Mouse (Mus musculus): Measurements from ENCODE around the gene Gm28635. TPM values are rescaled to one million over a fixed set of nuclear protein-coding genes. Genes with fewer than 3 reads are reported as not detected.

Gene Gm28635
- polyA plus RNA-seq, 1 experiment from 2014 or later = not detected

GRCm38 (mm10) chr2:84714422-84714810 lies 36.6 kb upstream of the Gm28635 start:
- Histone ChIP-seq H3K4me1 (peaks cover 29% of the 10 kb centered on the region), H3K4me3 (peak overlapping the region; percentile 96), H3K9me3 (replicated peaks) (no peaks in the 10 kb centered on the region), H3K27me3 (ENCODE audit: low read depth, poor library complexity, severe bottlenecking) (no peaks in the 10 kb centered on the region), H3K36me3 (peaks cover 25% of the 10 kb centered on the region), H3K27ac (replicated peaks) (peak overlapping the region; percentile 96)
- DNase-seq (ENCODE audit: low spot score) = no peak
- under 1% methylated on average over 24 of the region's 26 CpGs for WGBS

- H3K4me3 ChIP-seq = no peak overlapping the region
- DNase-seq (ENCODE audit: low spot score) = no peak
- H3K9me3 ChIP-seq (replicated peaks) = no peaks in the 10 kb centered on the region
- peaks cover 50% of the 10 kb centered on the region for H3K36me3 ChIP-seq
- H3K27ac ChIP-seq (replicated peaks) = no peak overlapping the region
- WGBS = 92% methylated on average over 2 of the region's 2 CpGs
- no peaks in the 10 kb centered on the region for H3K27me3 ChIP-seq (ENCODE audit: low read depth, poor library complexity, severe bottlenecking)
- H3K4me1 ChIP-seq = peaks cover 27% of the 10 kb centered on the region
These were observed 34.1 kb upstream of the Gm28635 start for GRCm38 (mm10) chr2:84711898-84712297.

DNA sequence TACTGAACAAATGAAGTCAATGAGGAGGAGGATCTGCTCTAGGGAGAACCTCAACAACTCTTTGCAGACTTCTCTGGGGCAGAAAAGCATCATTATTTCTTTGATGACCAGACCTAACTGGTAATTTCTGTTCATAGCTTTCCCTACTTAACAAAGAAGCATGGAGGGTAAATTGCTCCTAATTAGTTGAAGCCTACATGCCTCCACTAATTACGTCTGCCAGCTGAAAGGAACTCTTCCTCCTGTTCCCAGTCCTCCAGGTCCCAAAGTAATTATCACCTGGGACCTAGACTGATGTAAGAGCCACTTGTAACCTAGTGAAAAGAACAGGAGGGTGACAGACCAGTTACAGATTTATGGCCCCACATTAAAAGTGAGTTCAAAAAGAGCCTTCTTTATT lies 29.7 kb upstream of the Gm28635 start:
- Histone ChIP-seq H3K9me3 (replicated peaks) (no peaks in the 10 kb centered on the region), H3K27me3 (ENCODE audit: low read depth, poor library complexity, severe bottlenecking) (no peaks in the 10 kb centered on the region), H3K4me3 (no peak overlapping the region), H3K36me3 (peaks cover 87% of the 10 kb centered on the region), H3K4me1 (0 out of 2 replicates have a peak, but pooled peaks cover 1% of the 10 kb centered on the region), H3K27ac (replicated peaks) (no peak overlapping the region)
- 70% methylated on average over 1 of the region's 1 CpGs for WGBS
- no peak for DNase-seq (ENCODE audit: low spot score)

DNA sequence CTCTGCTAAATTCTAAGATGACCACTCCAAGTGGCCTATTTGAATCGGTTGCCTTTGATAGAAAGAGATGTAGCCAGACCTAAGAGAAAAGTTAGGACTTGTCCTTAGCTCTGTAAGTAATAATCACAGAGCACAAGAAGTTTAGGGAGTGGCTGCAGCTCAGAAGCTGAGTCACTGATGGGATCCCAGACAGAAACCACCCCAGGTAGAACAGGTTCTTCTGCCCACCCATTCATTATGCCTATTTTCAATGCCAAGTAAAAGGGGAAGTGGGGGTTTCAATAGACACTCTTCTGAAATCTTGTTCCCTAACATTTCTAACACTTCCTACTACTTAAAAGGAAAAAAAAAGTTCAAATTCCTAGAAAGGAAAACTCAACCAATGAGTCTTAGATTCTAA lies 27.5 kb upstream of the Gm28635 start:
- no peak overlapping the region for H3K27ac ChIP-seq (replicated peaks)
- no peaks in the 10 kb centered on the region for H3K9me3 ChIP-seq (replicated peaks)

GRCm38 (mm10) chr2:84704329-84704728 lies 26.5 kb upstream of the Gm28635 start:
- Histone ChIP-seq H3K27me3 (ENCODE audit: low read depth, poor library complexity, severe bottlenecking) (no peaks in the 10 kb centered on the region), H3K4me3 (no peak overlapping the region), H3K27ac (replicated peaks) (no peak overlapping the region), H3K9me3 (replicated peaks) (no peaks in the 10 kb centered on the region), H3K36me3 (peaks cover 90% of the 10 kb centered on the region), H3K4me1 (no peaks in the 10 kb centered on the region)
- 79% methylated on average over 5 of the region's 5 CpGs for WGBS
- no peak for DNase-seq (ENCODE audit: low spot score)

More for the DNA sequence above, 27.5 kb upstream of the Gm28635 start:
- Histone ChIP-seq H3K4me1 (no peaks in the 10 kb centered on the region), H3K4me3 (no peak overlapping the region), H3K27me3 (ENCODE audit: low read depth, poor library complexity, severe bottlenecking) (no peaks in the 10 kb centered on the region), H3K36me3 (peaks cover 90% of the 10 kb centered on the region)
- no peak for DNase-seq (ENCODE audit: low spot score)
- 89% methylated on average over 1 of the region's 1 CpGs for WGBS

DNA sequence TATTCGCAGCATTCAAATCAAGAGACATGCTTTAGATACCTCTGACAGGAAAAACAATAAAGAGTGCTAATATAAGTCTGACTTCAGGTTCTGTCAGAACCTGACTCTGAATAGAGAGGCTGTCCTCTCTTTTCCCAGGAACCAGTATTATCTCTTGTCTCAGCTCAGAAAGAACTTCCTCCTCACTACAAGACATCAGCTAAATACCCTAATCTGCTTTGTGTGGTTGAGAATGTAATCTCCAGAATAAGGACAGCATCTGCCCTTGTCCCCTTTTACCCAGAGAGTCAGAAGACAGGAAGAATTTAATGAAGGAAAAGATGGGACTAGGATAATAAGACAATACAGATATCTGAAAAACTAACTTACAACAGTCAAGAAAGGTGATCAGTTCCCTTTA lies 25.7 kb upstream of the Gm28635 start:
- peaks cover 90% of the 10 kb centered on the region for H3K36me3 ChIP-seq
- H3K27ac ChIP-seq (replicated peaks) = no peak overlapping the region
- 92% methylated on average over 1 of the region's 1 CpGs for WGBS
- no peak overlapping the region for H3K4me3 ChIP-seq
- no peak for DNase-seq (ENCODE audit: low spot score)
- H3K27me3 ChIP-seq (ENCODE audit: low read depth, poor library complexity, severe bottlenecking) = no peaks in the 10 kb centered on the region
- H3K4me1 ChIP-seq = no peaks in the 10 kb centered on the region
- no peaks in the 10 kb centered on the region for H3K9me3 ChIP-seq (replicated peaks)

DNA sequence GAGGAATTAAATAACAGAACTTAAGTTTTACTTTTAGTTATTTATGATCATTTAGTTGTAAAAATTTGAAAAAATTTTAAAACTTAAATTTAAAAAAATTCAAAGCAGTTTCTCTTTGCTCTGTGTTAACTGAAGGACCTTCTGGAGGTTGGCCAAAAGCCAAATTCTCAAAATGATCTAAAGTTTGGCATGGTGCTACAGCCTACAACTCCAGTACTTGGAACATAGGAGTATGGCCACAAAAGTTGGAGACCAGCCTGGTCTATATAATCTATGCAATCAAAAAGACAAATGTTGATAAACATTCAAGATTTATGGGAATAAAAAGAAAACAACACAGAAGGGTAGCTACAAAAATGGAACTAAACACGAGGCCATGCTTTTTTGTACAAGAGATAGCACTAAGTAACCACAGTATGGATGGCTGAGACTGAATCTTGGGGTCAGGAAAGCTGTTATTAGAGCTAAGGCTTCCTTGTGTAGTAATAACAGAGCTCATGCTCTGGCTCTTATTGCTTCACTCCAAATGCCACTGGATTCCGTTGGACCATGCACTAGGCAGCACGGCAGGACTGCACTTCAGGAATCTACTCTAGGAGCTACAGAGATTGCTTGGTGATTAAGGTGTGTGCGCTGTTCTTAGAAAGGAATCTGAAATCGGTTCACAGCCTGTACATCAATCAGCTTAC lies 17.3 kb upstream of the Gm28635 start:
- Histone ChIP-seq H3K4me1 (no peaks in the 10 kb centered on the region), H3K36me3 (peaks cover 90% of the 10 kb centered on the region), H3K27ac (replicated peaks) (no peak overlapping the region), H3K27me3 (ENCODE audit: low read depth, poor library complexity, severe bottlenecking) (no peaks in the 10 kb centered on the region), H3K4me3 (no peak overlapping the region), H3K9me3 (replicated peaks) (no peaks in the 10 kb centered on the region)
- no peak for DNase-seq (ENCODE audit: low spot score)
- WGBS = 95% methylated on average over 5 of the region's 5 CpGs

- no peak overlapping the region for H3K27ac ChIP-seq (replicated peaks)
- no peaks in the 10 kb centered on the region for H3K27me3 ChIP-seq (ENCODE audit: low read depth, poor library complexity, severe bottlenecking)
- 93% methylated on average over 12 of the region's 12 CpGs for WGBS
- no peaks in the 10 kb centered on the region for H3K9me3 ChIP-seq (replicated peaks)
- H3K4me3 ChIP-seq = no peak overlapping the region
- H3K36me3 ChIP-seq = peaks cover 99% of the 10 kb centered on the region
- DNase-seq (ENCODE audit: low spot score) = no peak
- H3K4me1 ChIP-seq = no peaks in the 10 kb centered on the region
These were observed 12.2 kb upstream of the Gm28635 start for GRCm38 (mm10) chr2:84690050-84690449.

- Histone ChIP-seq H3K4me3 (no peak overlapping the region), H3K36me3 (peaks cover 93% of the 10 kb centered on the region), H3K27me3 (ENCODE audit: low read depth, poor library complexity, severe bottlenecking) (no peaks in the 10 kb centered on the region), H3K9me3 (replicated peaks) (no peaks in the 10 kb centered on the region), H3K27ac (replicated peaks) (no peak overlapping the region), H3K4me1 (no peaks in the 10 kb centered on the region)
- 82% methylated on average over 2 of the region's 2 CpGs for WGBS
- no peak for DNase-seq (ENCODE audit: low spot score)
These were observed 10.4 kb upstream of the Gm28635 start for GRCm38 (mm10) chr2:84688080-84688844.

DNA sequence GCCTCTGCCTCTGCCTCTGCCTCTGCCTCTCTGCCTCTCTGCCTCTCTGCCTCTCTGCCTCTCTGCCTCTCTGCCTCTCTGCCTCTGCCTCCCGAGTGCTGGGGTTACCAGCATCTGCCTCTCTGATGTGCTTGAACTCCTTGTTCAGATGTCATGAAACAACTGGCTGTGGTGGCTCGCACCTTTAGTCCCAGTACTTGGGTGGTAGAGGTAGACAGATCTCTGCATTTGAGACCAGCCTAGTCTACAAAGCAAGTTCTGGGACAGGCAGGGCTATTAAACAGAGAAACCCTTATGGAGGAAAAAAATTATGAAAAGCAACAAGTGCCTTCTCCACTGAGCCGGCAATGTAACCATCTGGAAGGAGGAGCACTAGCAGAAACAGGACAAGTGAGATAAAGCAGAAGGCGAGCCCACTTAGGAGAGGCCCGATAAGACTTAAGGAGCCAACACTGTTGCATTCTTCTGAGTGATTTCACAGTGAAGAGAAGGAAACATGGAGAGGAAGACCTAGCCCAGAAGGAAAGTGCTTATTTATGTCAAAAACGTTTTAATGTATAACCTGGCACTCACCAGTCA lies 4.9 kb upstream of the Gm28635 start:
- Histone ChIP-seq H3K27me3 (ENCODE audit: low read depth, poor library complexity, severe bottlenecking) (no peaks in the 10 kb centered on the region), H3K27ac (replicated peaks) (no peak overlapping the region), H3K36me3 (peaks cover 64% of the 10 kb centered on the region), H3K4me3 (no peak overlapping the region), H3K9me3 (replicated peaks) (no peaks in the 10 kb centered on the region), H3K4me1 (peaks cover 11% of the 10 kb centered on the region)
- WGBS = 86% methylated on average over 6 of the region's 6 CpGs
- DNase-seq (ENCODE audit: low spot score) = no peak

- peaks cover 52% of the 10 kb centered on the region for H3K36me3 ChIP-seq
These were observed 1.2 kb upstream of the Gm28635 start, which contains the start of gene Tmx2 for GRCm38 (mm10) chr2:84679016-84679415. Gene Tmx2, minus strand, starts transcription at chr2:84679140.

GRCm38 (mm10) chr2:84677270-84677967 lies 422 bp downstream of the Gm28635 start:
- Histone ChIP-seq H3K4me3 (peak overlapping the region; percentile 99), H3K27me3 (ENCODE audit: low read depth, poor library complexity, severe bottlenecking) (no peaks in the 10 kb centered on the region), H3K9me3 (replicated peaks) (no peaks in the 10 kb centered on the region), H3K36me3 (peaks cover 60% of the 10 kb centered on the region), H3K27ac (replicated peaks) (peak overlapping the region; percentile 84), H3K4me1 (peaks cover 24% of the 10 kb centered on the region)
- DNase-seq (ENCODE audit: low spot score) = no peak
- 10% methylated on average over 22 of the region's 22 CpGs for WGBS

More at GRCm38 (mm10) chr2:84679016-84679415, 1.2 kb upstream of the Gm28635 start, which contains the start of gene Tmx2:
- DNase-seq (ENCODE audit: low spot score) = no peak
- H3K4me1 ChIP-seq = peaks cover 24% of the 10 kb centered on the region
- H3K4me3 ChIP-seq = peak within 1 kb of the TSS; percentile 99
- H3K9me3 ChIP-seq (replicated peaks) = no peaks in the 10 kb centered on the region
- 24% methylated on average over 8 of the region's 8 CpGs for WGBS
- H3K27ac ChIP-seq (replicated peaks) = peak within 1 kb of the TSS; percentile 91
- no peaks in the 10 kb centered on the region for H3K27me3 ChIP-seq (ENCODE audit: low read depth, poor library complexity, severe bottlenecking)

Data from midbrain, embryonic 10.5 days (tissue).